Mouse (Mus musculus) brain, embryonic 14.5 days (tissue): Measurements from ENCODE around the gene Ubox5.

Experiments used
- CTCF ChIP-seq: fragments of 200-500 bp; IDR thresholded peaks from 2 replicates; pipeline ENCODE4 v1.5.1; 2012; ENCODE audit warnings: inconsistent platforms, mild to moderate bottlenecking, moderate library complexity, borderline replicate concordance; ENCODE audit not compliant: insufficient read depth, insufficient read length; ENCODE audit errors: extremely low read depth
- POLR2A ChIP-seq: fragments of 200-500 bp; IDR thresholded peaks from 2 replicates; pipeline ENCODE4 v1.6.1; 2012; ENCODE audit warnings: mild to moderate bottlenecking, inconsistent platforms, borderline replicate concordance; ENCODE audit not compliant: poor library complexity, insufficient read depth, insufficient read length, severe bottlenecking; ENCODE audit errors: extremely low read depth

DNA sequence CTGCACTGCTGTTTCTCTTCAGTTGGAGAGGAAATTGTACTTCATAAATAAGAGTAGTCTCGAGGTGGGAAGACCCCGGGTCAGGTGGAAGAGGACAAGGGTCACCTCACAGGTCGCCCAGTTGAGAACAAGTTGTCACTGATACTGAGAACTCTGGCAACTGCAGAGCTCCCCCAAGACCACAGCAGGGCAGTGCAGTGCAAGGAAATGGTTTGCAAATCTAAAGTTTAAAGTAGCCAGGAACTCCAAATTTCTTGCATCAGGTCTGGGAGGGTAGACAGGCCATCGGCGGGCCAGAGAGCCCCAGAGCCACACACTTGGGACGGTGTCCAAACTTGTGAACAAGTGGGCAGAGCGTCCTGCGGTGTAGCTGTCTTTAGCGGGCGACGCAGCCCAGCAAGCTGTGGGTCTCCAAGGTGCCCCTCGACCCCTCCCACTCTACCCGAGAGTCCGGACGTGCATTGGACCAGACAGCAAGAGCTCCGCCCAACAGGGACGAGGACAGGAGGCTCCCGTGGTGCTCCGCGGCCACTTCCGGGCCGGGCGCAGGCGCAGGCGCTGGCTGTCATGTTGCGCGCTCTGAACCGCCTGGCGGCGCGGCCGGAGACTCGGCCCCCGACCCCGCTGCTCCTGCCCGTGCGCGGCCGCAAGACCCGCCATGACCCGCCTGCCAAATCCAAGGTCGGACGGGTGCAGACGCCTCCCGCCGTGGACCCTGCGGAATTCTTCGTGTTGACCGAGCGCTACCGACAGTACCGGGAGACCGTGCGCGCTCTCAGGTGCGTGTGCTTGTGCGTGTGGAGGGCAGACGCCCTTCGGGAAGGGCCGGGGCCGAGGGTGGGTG, 66.4 kb downstream of the Ubox5 start, which contains the start of gene Mrps26:
- TF ChIP-seq POLR2A, result peak; percentile 95
- peak; percentile 42; the same call in 1 of the 2 replicates for TF ChIP-seq CTCF
